Mouse (Mus musculus) heart, adult 11 months (tissue): ENCODE measurements around the gene Nlrc5.

Experiments used
- DNase-seq: peaks from one replicate; pipeline ENCODE4 v3.0.0; 2022

The Nlrc5 gene

GRCm38 (mm10) chr8:94532000-94532399 is 97.8 kb downstream of the Nlrc5 start:
- no peak for DNase-seq

GRCm38 (mm10) chr8:94532525-94532872 is 98.3 kb downstream of the Nlrc5 start:
- DNase-seq = no peak

- peak; percentile 99 for DNase-seq
These were observed 98.9 kb downstream of the Nlrc5 start, which contains the start of gene Cpne2 for GRCm38 (mm10) chr8:94532873-94533671. TSS of gene Cpne2 (plus strand) at chr8:94532990.

- no peak for DNase-seq
These were observed 100.5 kb downstream of the Nlrc5 start for GRCm38 (mm10) chr8:94534612-94535011.

GRCm38 (mm10) chr8:94535631-94536030 is 101.5 kb downstream of the Nlrc5 start:
- DNase-seq = no peak

- DNase-seq = peak; percentile 95
These were observed 103.3 kb downstream of the Nlrc5 start for GRCm38 (mm10) chr8:94537456-94537855.

GRCm38 (mm10) chr8:94540025-94540424 is 105.9 kb downstream of the Nlrc5 start:
- DNase-seq = no peak

GRCm38 (mm10) chr8:94540889-94541795 is 107.0 kb downstream of the Nlrc5 start:
- no peak for DNase-seq

- no peak for DNase-seq
These were observed 109.8 kb downstream of the Nlrc5 start for GRCm38 (mm10) chr8:94543981-94544380.

GRCm38 (mm10) chr8:94549041-94549440 is 114.9 kb downstream of the Nlrc5 start:
- DNase-seq = no peak

- no peak for DNase-seq
These were observed 115.3 kb downstream of the Nlrc5 start for GRCm38 (mm10) chr8:94549482-94549881.

GRCm38 (mm10) chr8:94549998-94550397 is 115.8 kb downstream of the Nlrc5 start:
- peak; percentile 96 for DNase-seq

GRCm38 (mm10) chr8:94551471-94552422 is 117.6 kb downstream of the Nlrc5 start:
- peak; percentile 94 for DNase-seq

- no peak for DNase-seq
These were observed 118.5 kb downstream of the Nlrc5 start for GRCm38 (mm10) chr8:94552696-94553095.

GRCm38 (mm10) chr8:94557281-94557680 is 123.1 kb downstream of the Nlrc5 start:
- no peak for DNase-seq

- no peak for DNase-seq
These were observed 127.1 kb downstream of the Nlrc5 start for GRCm38 (mm10) chr8:94561256-94561655.

GRCm38 (mm10) chr8:94564421-94564820 is 130.3 kb downstream of the Nlrc5 start:
- DNase-seq = no peak

- DNase-seq = no peak
These were observed 131.9 kb downstream of the Nlrc5 start for GRCm38 (mm10) chr8:94566033-94566432.

- DNase-seq = no peak
These were observed 132.4 kb downstream of the Nlrc5 start for GRCm38 (mm10) chr8:94566446-94567158.

- DNase-seq = no peak
These were observed 133.1 kb downstream of the Nlrc5 start for GRCm38 (mm10) chr8:94567159-94567849.

GRCm38 (mm10) chr8:94568098-94568497 is 133.9 kb downstream of the Nlrc5 start:
- no peak for DNase-seq
